Mouse (Mus musculus) heart, postnatal 0 days (tissue): ENCODE measurements around the gene Ccdc151. TPM values are rescaled to one million over a fixed set of nuclear protein-coding genes. Genes with fewer than 3 reads are reported as not detected.

ENCODE experiments used
- ATAC-seq: fragments of 200-750 bp; cut with Nextera tagmentation; 2 replicates; pipeline ENCODE4 v1.8.0; 2017; ENCODE audit warnings: low read depth, moderate number of reproducible peaks, moderate library complexity; ENCODE audit not compliant: insufficient read depth
- DNase-seq: peaks from one replicate; pipeline ENCODE4 v3.0.0-alpha.2; 2016; ENCODE audit warnings: low spot score
- H3K27ac ChIP-seq: fragments of 300-500 bp; sonication (generic); 2 replicates; pipeline ENCODE4 v1.5.1; 2014; ENCODE audit warnings: low read depth, mild to moderate bottlenecking
- H3K27me3 ChIP-seq: fragments of 300-500 bp; sonication (generic); 2 replicates; pipeline ENCODE4 v1.6.1; 2014; ENCODE audit warnings: low read length, mixed read lengths; ENCODE audit not compliant: control insufficient read depth, insufficient read depth
- H3K36me3 ChIP-seq: fragments of 300-500 bp; sonication (generic); replicated peaks from 2 replicates; pipeline ENCODE4 v1.6.1; 2014; ENCODE audit warnings: low read length, mixed read lengths; ENCODE audit not compliant: control insufficient read depth, insufficient read depth
- H3K4me1 ChIP-seq: fragments of 300-500 bp; sonication (generic); 2 replicates; pipeline ENCODE4 v1.6.1; 2014; ENCODE audit warnings: antibody characterized with exemption; ENCODE audit not compliant: control insufficient read depth, insufficient read depth
- H3K4me2 ChIP-seq: fragments of 300-500 bp; sonication (generic); 2 replicates; pipeline ENCODE4 v1.6.1; 2014; ENCODE audit warnings: low read depth, mild to moderate bottlenecking, low read length, moderate library complexity
- H3K4me3 ChIP-seq: fragments of 300-500 bp; sonication (generic); 2 replicates; pipeline ENCODE4 v1.5.1; 2014; ENCODE audit warnings: low read depth, low read length
- H3K9ac ChIP-seq: fragments of 300-500 bp; sonication (generic); replicated peaks from 2 replicates; pipeline ENCODE4 v1.6.1; 2014; ENCODE audit warnings: low read depth, low read length, mixed read lengths
- H3K9me3 ChIP-seq: fragments of 300-500 bp; sonication (generic); replicated peaks from 2 replicates; pipeline ENCODE4 v1.6.1; 2016; ENCODE audit warnings: low read length; ENCODE audit not compliant: control insufficient read depth
- CTCF ChIP-seq: IDR thresholded peaks from 2 replicates; pipeline ENCODE4 v1.5.1; 2016; ENCODE audit warnings: antibody characterized with exemption, control low read depth, low read depth
- EP300 ChIP-seq: IDR thresholded peaks from 2 replicates; pipeline ENCODE4 v1.6.1; 2016; ENCODE audit warnings: antibody characterized with exemption, low read depth
- WGBS: fragments of 180-500 bp; shearing (Covaris S2); extraction: QIAGEN DNeasy Blood & Tissue Kit; methylation state at CpG from one replicate; pipeline ENCODE4 v1.1.7; 2014; 5-methylcytosine and 5-hydroxymethylcytosine counted together
- polyA plus RNA-seq: library from polyadenylated mRNA; unstranded; fragments of >200 nt; fragmentation: Nextera tagmentation; extraction: Ambion mirVana; gene quantifications from 2 replicates; pipeline ENCODE4 v1.2.1, GENCODE M21; 2015
- total RNA-seq: library from RNA; depleted of rRNA; stranded (reverse); fragments of >200 nt; gene quantifications from 2 replicates; pipeline ENCODE4 v1.2.3, GENCODE M21; 2014; ENCODE audit warnings: low replicate concordance

The Ccdc151 gene
- total and polyA plus RNA-seq, 2 experiments from 2014 or later: 0.12 TPM; not detected in 1

- DNase-seq (no peak), ATAC-seq (peak; percentile 52; the same call in 1 of the 2 replicates)
- TF ChIP-seq CTCF (no peak), EP300 (no peak)
- Histone ChIP-seq H3K9me3 (no peaks in the 10 kb centered on the region), H3K27ac (no peak overlapping the region), H3K27me3 (peaks cover 25% of the 10 kb centered on the region), H3K36me3 (no peaks in the 10 kb centered on the region), H3K4me1 (peaks cover 25% of the 10 kb centered on the region), H3K4me3 (peak overlapping the region; percentile 45), H3K9ac (0 out of 2 replicates have a peak overlapping the region, but pooled peaks have one; percentile 13), H3K4me2 (peak overlapping the region; percentile 89)
- 1% methylated on average over 15 of the region's 15 CpGs for whole genome bisulfite sequencing
Measured at GRCm38 (mm10) chr9:21962010-21962409, 40.4 kb downstream of the Ccdc151 start.

GRCm38 (mm10) chr9:21961366-21961980, 41.0 kb downstream of the Ccdc151 start:
- peaks cover 25% of the 10 kb centered on the region for H3K27me3 ChIP-seq
- DNase-seq (no peak), ATAC-seq (no peak)
- H3K9me3 ChIP-seq: no peaks in the 10 kb centered on the region
- TF ChIP-seq EP300 (no peak), CTCF (no peak)
- H3K4me1 ChIP-seq: peaks cover 27% of the 10 kb centered on the region
- H3K27ac ChIP-seq: no peak overlapping the region
- H3K36me3 ChIP-seq: no peaks in the 10 kb centered on the region
- 3% methylated on average over 35 of the region's 35 CpGs for WGBS
- H3K9ac ChIP-seq: no peak overlapping the region
- H3K4me3 ChIP-seq: peak overlapping the region; percentile 45
- H3K4me2 ChIP-seq: peak overlapping the region; percentile 89

- Histone ChIP-seq H3K9ac (no peak overlapping the region), H3K27ac (no peak overlapping the region), H3K36me3 (no peaks in the 10 kb centered on the region), H3K4me1 (peaks cover 30% of the 10 kb centered on the region), H3K9me3 (no peaks in the 10 kb centered on the region), H3K27me3 (peaks cover 25% of the 10 kb centered on the region), H3K4me2 (no peak overlapping the region), H3K4me3 (no peak overlapping the region)
- ATAC-seq: no peak
- no peak for DNase-seq
- TF ChIP-seq CTCF (no peak), EP300 (no peak)
- WGBS: 17% methylated on average over 26 of the region's 26 CpGs
Measured at GRCm38 (mm10) chr9:21960558-21961208, 41.8 kb downstream of the Ccdc151 start.

GRCm38 (mm10) chr9:21960135-21960534, 42.3 kb downstream of the Ccdc151 start:
- H3K27ac ChIP-seq: no peak overlapping the region
- DNase-seq (no peak), ATAC-seq (no peak)
- no peak overlapping the region for H3K9ac ChIP-seq
- H3K4me3 ChIP-seq: no peak overlapping the region
- no peaks in the 10 kb centered on the region for H3K36me3 ChIP-seq
- H3K9me3 ChIP-seq: no peaks in the 10 kb centered on the region
- no peak overlapping the region for H3K4me2 ChIP-seq
- peaks cover 30% of the 10 kb centered on the region for H3K4me1 ChIP-seq
- TF ChIP-seq CTCF: no peak
- TF ChIP-seq EP300: no peak
- 63% methylated on average over 9 of the region's 9 CpGs for WGBS
- peaks cover 25% of the 10 kb centered on the region for H3K27me3 ChIP-seq

GRCm38 (mm10) chr9:21959244-21959643, 43.2 kb downstream of the Ccdc151 start:
- Histone ChIP-seq H3K4me1 (peaks cover 30% of the 10 kb centered on the region), H3K36me3 (no peaks in the 10 kb centered on the region), H3K4me2 (no peak overlapping the region), H3K9me3 (no peaks in the 10 kb centered on the region), H3K27ac (no peak overlapping the region), H3K9ac (no peak overlapping the region), H3K4me3 (no peak overlapping the region), H3K27me3 (peaks cover 25% of the 10 kb centered on the region)
- TF ChIP-seq EP300 (no peak), CTCF (no peak)
- DNase-seq (no peak), ATAC-seq (no peak)
- WGBS: 90% methylated on average over 7 of the region's 7 CpGs

- Histone ChIP-seq H3K9me3 (no peaks in the 10 kb centered on the region), H3K4me2 (no peak overlapping the region), H3K4me1 (peaks cover 28% of the 10 kb centered on the region), H3K36me3 (no peaks in the 10 kb centered on the region), H3K9ac (no peak overlapping the region), H3K27ac (no peak overlapping the region), H3K4me3 (no peak overlapping the region), H3K27me3 (peaks cover 25% of the 10 kb centered on the region)
- TF ChIP-seq EP300 (no peak), CTCF (no peak)
- WGBS: 54% methylated on average over 5 of the region's 5 CpGs
- ATAC-seq (no peak), DNase-seq (no peak)
Measured at GRCm38 (mm10) chr9:21958372-21958771, 44.1 kb downstream of the Ccdc151 start.
